Mouse (Mus musculus): Measurements from ENCODE around the gene Atp6v0c. TPM values are rescaled to one million over a fixed set of nuclear protein-coding genes. Genes with fewer than 3 reads are reported as not detected.

Gene Atp6v0c
- polyA plus RNA-seq, 1 experiment from 2014 or later: 445 TPM

DNA sequence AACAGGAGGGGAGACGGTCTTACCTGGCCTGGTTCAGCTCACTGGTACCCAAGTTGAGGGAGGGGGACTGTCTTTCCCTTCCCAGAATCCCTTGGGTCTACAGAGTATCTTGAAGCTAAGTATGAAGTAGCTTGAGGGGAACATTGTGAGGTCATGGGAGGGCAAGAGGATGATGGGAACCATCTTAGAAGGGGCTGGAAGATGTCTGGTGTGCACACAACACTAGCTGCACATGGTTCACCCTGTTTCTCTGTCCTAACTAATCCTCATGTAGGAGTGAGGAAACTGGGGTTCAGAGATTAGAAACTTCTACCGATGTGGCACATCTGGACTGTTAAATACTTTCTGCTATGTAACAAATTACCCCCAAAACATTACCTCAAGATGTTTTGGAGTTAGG is 18.7 kb downstream of the Atp6v0c start, which contains the start of gene Pdpk1:
Gene Pdpk1, minus strand, starts transcription at position 101 of the 400 bp plus-strand sequence.
- Histone ChIP-seq H3K4me1 (ENCODE audit: insufficient read depth) (peaks cover 25% of the 10 kb centered on the region), H3K4me2 (ENCODE audit: low read depth, low read length) (peak within 1 kb of the TSS; percentile 91), H3K27me3 (ENCODE audit: insufficient read depth, low read length) (no peaks in the 10 kb centered on the region), H3K27ac (ENCODE audit: low read depth) (peak within 1 kb of the TSS; percentile 82; the same call in 1 of the 2 replicates), H3K4me3 (ENCODE audit: low read depth, low read length) (peak within 1 kb of the TSS; percentile 53), H3K9me3 (ENCODE audit: low read length) (no peaks in the 10 kb centered on the region), H3K36me3 (replicated peaks; ENCODE audit: insufficient read depth, low read length) (no peaks in the 10 kb centered on the region), H3K9ac (replicated peaks) (peak within 1 kb of the TSS; percentile 64)
- TF ChIP-seq CTCF (IDR thresholded peaks at IDR 0.05; ENCODE audit: low read depth) (no peak), EP300 (IDR thresholded peaks at IDR 0.05; ENCODE audit: low read depth) (no peak)
- DNase-seq (no peak), ATAC-seq (no peak)
- WGBS (ENCODE audit: insufficient replicate concordance): 77% methylated on average over 2 of the region's 2 CpGs

DNA sequence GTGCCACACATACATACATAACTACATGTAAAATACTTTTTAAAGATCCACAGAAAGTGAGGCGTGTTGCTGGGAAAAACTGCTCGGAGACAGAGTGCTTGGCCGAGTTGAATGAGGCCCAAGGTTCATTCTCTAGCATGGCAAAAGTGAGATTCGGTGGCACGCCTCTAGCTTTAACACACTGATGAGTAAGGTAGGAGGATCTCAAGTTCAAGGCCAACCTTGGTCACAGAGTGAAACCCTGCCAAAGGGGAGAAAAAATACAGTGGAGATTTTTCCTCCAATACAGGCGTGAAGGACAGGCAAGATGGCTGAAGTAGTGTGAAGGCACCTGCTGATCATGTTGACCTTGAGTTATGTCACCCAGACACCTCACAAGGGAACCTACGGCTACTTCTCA is 20.1 kb downstream of the Atp6v0c start:
- Histone ChIP-seq H3K4me2 (ENCODE audit: low read depth, low read length) (no peak overlapping the region), H3K4me3 (ENCODE audit: low read depth, low read length) (no peak overlapping the region), H3K27me3 (ENCODE audit: insufficient read depth, low read length) (no peaks in the 10 kb centered on the region), H3K9ac (replicated peaks) (no peak overlapping the region), H3K4me1 (ENCODE audit: insufficient read depth) (peaks cover 19% of the 10 kb centered on the region), H3K27ac (ENCODE audit: low read depth) (no peak overlapping the region), H3K9me3 (ENCODE audit: low read length) (no peaks in the 10 kb centered on the region), H3K36me3 (replicated peaks; ENCODE audit: insufficient read depth, low read length) (no peaks in the 10 kb centered on the region)
- WGBS (ENCODE audit: insufficient replicate concordance): 83% methylated on average over 7 of the region's 7 CpGs
- DNase-seq (no peak), ATAC-seq (no peak)
- no peak for TF ChIP-seq EP300 (IDR thresholded peaks at IDR 0.05; ENCODE audit: low read depth)

DNA sequence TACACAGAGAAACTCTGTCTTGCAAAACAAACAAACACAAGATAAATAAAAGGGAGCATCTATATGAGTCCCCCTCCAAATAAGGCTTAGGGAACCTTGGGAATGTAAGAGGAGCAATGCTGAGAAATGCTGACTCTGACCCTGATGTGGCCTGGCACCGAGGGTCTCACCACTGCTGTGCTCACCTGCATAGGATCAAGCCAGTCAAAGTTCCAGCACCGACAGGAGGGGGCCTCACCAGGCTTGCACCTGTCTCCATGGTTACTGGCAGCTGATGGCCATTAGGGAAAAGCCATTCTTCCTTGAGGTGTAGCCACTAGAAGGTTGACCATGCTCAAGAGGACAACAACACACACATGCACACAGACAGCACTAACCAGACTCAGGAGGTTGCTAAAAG is 26.6 kb downstream of the Atp6v0c start:
- no peak overlapping the region for H3K4me2 ChIP-seq (ENCODE audit: low read depth, low read length)

DNA sequence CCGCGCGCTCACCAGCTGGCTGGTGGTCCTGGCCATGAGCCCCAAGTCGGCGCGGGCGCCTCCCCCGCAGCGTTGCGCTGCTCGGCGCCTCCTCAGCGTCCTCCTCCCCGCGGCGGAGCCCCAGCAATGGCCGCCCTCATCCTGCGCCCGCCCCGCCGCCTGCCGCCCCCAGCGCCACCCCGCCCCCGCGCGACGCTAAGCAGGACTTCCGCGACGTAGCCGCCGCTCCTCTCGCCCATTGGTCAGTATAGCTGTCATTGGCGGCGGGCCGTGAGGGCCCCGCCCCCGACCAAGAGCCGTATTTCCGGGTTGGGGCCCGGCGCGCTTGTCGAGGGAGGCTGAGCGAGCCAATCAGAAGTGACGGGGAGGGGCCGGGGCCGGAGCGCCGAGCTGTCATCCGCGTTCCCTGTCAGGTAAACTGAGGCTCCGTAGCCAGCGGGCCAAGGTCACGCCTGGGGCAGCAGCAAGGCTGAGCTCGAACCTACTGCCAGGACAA is 28.0 kb downstream of the Atp6v0c start:
- 0 out of 2 replicates have a peak, but pooled peaks have one; percentile 4 for TF ChIP-seq CTCF (IDR thresholded peaks at IDR 0.05; ENCODE audit: low read depth)
- TF ChIP-seq EP300 (IDR thresholded peaks at IDR 0.05; ENCODE audit: low read depth): no peak
- Histone ChIP-seq H3K36me3 (replicated peaks; ENCODE audit: insufficient read depth, low read length) (no peaks in the 10 kb centered on the region), H3K9me3 (ENCODE audit: low read length) (no peaks in the 10 kb centered on the region), H3K4me3 (ENCODE audit: low read depth, low read length) (peak overlapping the region; percentile 85), H3K9ac (replicated peaks) (peak overlapping the region; percentile 92), H3K27me3 (ENCODE audit: insufficient read depth, low read length) (no peaks in the 10 kb centered on the region), H3K4me2 (ENCODE audit: low read depth, low read length) (peak overlapping the region; percentile 81), H3K4me1 (ENCODE audit: insufficient read depth) (peaks cover 27% of the 10 kb centered on the region), H3K27ac (ENCODE audit: low read depth) (peak overlapping the region; percentile 93)
- ATAC-seq: peak; percentile 97
- WGBS (ENCODE audit: insufficient replicate concordance): under 1% methylated on average over 54 of the region's 57 CpGs
- peak; percentile 97 for DNase-seq

More for the DNA sequence above, 26.6 kb downstream of the Atp6v0c start:
- peaks cover 23% of the 10 kb centered on the region for H3K4me1 ChIP-seq (ENCODE audit: insufficient read depth)
- TF ChIP-seq EP300 (IDR thresholded peaks at IDR 0.05; ENCODE audit: low read depth) (no peak), CTCF (IDR thresholded peaks at IDR 0.05; ENCODE audit: low read depth) (no peak)
- H3K27me3 ChIP-seq (ENCODE audit: insufficient read depth, low read length): no peaks in the 10 kb centered on the region
- ATAC-seq: no peak
- H3K4me3 ChIP-seq (ENCODE audit: low read depth, low read length): no peak overlapping the region
- 58% methylated on average over 2 of the region's 2 CpGs for WGBS (ENCODE audit: insufficient replicate concordance)
- H3K27ac ChIP-seq (ENCODE audit: low read depth): no peak overlapping the region
- DNase-seq: no peak
- H3K9ac ChIP-seq (replicated peaks): no peak overlapping the region
- H3K36me3 ChIP-seq (replicated peaks; ENCODE audit: insufficient read depth, low read length): no peaks in the 10 kb centered on the region
- no peaks in the 10 kb centered on the region for H3K9me3 ChIP-seq (ENCODE audit: low read length)

DNA sequence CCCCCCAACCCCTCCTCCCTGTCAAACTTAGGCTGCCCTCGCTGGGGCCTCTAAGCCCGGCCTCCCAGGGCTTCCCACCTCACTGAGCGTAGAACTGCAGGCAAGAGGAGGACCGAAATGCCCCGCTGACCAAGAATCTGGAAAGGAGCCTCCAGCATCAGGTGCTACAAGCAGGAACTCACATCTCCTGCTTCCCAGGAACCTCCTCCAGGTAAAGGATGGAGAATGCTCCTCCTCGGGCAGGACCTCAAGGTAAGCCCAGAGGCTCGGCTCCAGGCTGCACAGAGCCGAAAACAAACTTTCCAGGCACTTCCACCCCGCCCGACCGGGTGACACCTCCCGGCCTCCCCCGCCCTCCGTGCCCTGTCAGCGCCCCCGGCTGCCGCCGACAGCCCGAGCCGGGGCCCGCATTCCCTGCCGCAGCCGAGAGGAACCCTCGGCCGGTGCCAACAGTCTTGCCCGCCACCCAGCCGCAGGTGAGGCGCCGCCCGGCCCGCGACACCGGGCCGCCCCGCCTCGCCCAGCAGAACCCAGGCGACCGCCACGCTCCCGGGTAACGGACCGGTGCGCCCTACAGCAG is 28.6 kb downstream of the Atp6v0c start:
- no peaks in the 10 kb centered on the region for H3K9me3 ChIP-seq (ENCODE audit: low read length)
- peak overlapping the region; percentile 92 for H3K9ac ChIP-seq (replicated peaks)
- peak overlapping the region; percentile 81 for H3K4me2 ChIP-seq (ENCODE audit: low read depth, low read length)
- ATAC-seq (peak; percentile 60), DNase-seq (peak; percentile 65)
- TF ChIP-seq EP300 (IDR thresholded peaks at IDR 0.05; ENCODE audit: low read depth): no peak
- no peak for TF ChIP-seq CTCF (IDR thresholded peaks at IDR 0.05; ENCODE audit: low read depth)
- no peaks in the 10 kb centered on the region for H3K36me3 ChIP-seq (replicated peaks; ENCODE audit: insufficient read depth, low read length)
- H3K4me1 ChIP-seq (ENCODE audit: insufficient read depth): peaks cover 31% of the 10 kb centered on the region
- H3K27me3 ChIP-seq (ENCODE audit: insufficient read depth, low read length): no peaks in the 10 kb centered on the region
- peak overlapping the region; percentile 93 for H3K27ac ChIP-seq (ENCODE audit: low read depth)
- 1% methylated on average over 38 of the region's 43 CpGs for WGBS (ENCODE audit: insufficient replicate concordance)
- peak overlapping the region; percentile 85 for H3K4me3 ChIP-seq (ENCODE audit: low read depth, low read length)

DNA sequence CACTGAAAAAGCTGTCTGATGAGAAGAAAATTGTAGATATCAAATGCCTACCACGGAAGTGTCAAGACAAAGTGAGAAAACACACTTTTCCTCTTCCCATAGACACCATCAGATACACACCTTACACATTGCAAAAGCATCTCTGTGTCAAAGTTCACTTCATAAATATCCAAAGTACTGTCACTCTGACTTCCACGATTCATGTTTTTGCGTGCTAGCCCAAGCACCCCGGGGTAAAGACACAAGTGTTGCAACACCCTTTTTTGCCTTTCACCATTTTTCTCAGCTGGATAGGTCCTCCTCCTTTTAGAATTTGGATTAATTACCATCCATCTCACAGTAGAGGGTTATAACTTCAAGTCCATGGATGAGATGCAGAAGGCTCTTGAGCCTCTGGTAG is 29.5 kb downstream of the Atp6v0c start:
- DNase-seq (no peak), ATAC-seq (no peak)
- Histone ChIP-seq H3K9ac (replicated peaks) (peak overlapping the region; percentile 92), H3K4me3 (ENCODE audit: low read depth, low read length) (peak overlapping the region; percentile 85), H3K4me2 (ENCODE audit: low read depth, low read length) (peak overlapping the region; percentile 81), H3K36me3 (replicated peaks; ENCODE audit: insufficient read depth, low read length) (no peaks in the 10 kb centered on the region), H3K27me3 (ENCODE audit: insufficient read depth, low read length) (no peaks in the 10 kb centered on the region), H3K27ac (ENCODE audit: low read depth) (peak overlapping the region; percentile 93), H3K4me1 (ENCODE audit: insufficient read depth) (peaks cover 31% of the 10 kb centered on the region), H3K9me3 (ENCODE audit: low read length) (no peaks in the 10 kb centered on the region)
- 57% methylated on average over 4 of the region's 4 CpGs for WGBS (ENCODE audit: insufficient replicate concordance)
- TF ChIP-seq CTCF (IDR thresholded peaks at IDR 0.05; ENCODE audit: low read depth) (no peak), EP300 (IDR thresholded peaks at IDR 0.05; ENCODE audit: low read depth) (no peak)
